Mouse (Mus musculus) thymus, adult 18-20 months (tissue): ENCODE results near the gene Als2cl.

Experiments
- DNase-seq, 2 experiments: peaks; one replicate each; pipeline ENCODE4 v3.0.0; 2022; ENCODE audit warnings: mixed read lengths in 2 of 2

The Als2cl gene

DNA sequence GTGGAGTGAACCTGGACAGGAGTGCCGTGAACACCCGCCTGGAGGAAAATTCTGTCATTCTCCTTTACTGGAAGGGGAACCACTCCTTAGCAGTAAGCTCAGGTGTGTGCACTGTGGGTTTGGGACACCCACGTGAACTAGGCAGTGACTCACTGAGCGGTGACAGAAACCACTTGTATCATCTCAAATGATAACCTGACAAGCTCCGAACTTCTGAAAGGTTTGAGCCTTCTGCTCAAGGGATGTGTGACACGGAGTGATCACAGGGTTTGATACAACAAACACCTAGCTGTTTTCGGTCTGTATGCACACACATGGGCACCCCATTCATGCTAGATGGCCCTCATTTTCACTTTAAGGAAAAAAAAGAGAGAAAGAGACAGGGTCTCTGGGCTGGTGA lies 37.1 kb downstream of the Als2cl start, which contains the start of gene Fam240a:
Fam240a (minus strand) TSS at position 76 of the 400 bp plus-strand sequence.
- DNase-seq = no peak

DNA sequence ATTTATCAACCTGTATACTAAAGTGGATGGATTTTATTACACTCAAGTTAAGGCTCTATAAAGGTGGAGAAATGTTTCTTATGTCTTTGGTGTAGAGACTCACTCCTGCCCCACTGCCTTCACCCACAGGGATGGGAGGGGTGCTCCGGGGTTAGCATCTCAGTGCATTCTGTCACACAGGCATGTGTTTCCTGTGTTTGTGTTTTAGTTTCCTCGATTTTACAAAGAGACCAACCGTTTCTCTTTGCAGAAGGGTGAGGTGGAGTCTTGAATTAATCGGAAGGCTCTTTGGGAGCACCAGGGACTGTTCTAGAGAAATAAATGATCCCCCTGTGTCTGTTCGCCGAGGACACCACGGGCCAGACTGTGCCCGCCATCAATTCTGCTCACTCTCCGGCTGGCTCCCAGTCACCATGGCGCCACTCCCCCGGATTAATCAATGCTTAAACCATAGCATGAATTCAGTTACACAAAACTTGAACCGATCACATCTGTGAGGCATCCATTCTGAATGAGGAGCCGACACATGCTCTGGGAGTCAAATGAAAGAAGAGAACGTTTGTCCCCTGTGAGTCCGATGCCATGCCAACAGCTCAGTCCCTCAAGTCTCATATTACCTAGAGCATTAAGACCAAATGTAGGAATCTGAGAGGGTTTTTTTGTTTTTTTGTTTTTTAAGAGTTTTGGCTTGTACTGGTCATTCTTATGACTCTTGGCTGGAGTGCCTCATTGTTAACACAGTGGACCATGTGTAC lies 41.2 kb downstream of the Als2cl start:
- DNase-seq = peak; percentile 43 to 75

DNA sequence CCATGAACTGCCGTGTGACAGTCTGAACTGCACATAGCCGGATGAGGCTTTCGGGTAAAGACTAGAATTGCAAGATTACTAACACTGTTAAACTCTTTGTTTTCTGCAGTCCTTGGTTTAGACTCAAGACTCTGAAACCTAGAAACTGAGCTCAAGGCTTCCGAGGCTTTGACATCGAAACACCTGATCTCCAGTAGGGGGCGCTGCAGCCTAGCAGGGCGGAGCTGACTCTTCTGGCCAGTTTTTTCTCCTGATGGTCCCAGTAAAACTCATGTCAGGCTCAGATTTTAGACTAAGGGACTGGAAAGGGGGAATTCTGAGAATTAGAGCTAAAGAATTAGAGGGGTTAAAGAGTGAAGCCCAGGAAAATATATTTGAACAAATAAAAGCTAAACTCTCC lies 43.1 kb downstream of the Als2cl start:
- peak; percentile 58 to 73 for DNase-seq

DNA sequence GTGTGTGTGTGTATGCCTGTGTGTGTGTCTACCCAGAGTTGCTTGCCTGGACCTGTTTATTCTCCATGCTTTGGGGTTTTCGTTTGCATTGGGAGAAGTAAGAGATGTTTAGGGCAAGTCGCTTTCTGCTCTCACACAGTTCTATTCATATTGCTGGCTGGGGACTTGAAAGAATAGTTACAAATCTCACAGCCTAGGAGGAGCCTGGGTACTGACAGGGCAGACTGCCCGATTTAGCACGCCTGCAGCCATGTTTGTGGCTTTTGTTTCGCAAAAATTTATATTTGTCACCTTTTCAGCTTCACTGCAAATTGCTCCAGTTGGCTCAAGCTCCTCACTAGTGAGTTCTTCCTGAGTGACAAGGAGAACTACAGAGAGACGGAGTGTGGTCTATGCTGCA lies 51.9 kb downstream of the Als2cl start:
- DNase-seq = no peak

DNA sequence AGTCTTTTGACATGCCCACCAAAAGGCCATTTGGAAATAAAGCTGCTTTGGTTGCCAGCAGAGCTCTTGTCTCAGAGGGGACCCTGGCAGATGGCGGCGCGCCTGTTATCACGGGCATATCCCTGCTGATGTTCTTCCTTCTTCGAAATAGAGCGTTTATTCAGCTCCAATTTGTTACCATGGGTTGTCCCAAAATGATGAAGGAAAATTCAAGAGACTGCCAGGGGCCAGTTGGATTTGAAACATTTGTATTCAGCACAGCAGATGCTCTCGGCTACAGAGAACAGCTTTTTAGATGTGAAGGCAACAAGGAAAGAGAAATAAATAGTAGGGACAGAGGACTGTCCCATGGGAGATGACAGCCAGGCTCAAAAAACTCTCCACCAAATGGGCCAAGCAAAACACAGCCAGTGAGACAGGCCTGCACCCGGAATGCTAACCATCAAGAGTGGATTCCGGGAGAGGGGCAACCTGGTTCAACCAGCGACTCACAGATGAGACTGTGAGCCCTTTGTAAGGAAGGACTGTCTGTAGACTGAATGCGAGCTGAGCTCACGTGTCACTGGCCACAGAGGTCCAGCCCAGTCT lies 54.3 kb downstream of the Als2cl start:
- no peak for DNase-seq

DNA sequence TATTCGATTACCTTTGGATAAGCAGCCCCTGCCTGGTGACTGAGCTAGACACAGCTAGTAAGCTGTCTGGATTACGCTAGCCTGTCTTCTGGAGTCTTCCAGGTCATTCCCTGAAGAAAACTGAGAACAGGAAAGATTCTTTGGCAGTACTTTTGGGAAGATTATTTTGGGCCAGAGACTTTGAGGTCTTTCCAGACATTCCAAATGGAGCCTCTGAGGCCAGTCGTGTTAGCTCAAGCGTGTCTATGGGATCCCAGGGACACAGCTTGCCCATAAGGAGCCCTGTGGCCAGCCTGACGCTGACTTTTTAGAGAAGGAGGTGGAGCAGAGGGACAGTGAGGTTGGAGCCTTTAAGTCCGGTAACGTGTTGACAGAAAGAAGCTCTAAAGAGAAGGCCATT lies 56.3 kb downstream of the Als2cl start:
- DNase-seq = no peak

DNA sequence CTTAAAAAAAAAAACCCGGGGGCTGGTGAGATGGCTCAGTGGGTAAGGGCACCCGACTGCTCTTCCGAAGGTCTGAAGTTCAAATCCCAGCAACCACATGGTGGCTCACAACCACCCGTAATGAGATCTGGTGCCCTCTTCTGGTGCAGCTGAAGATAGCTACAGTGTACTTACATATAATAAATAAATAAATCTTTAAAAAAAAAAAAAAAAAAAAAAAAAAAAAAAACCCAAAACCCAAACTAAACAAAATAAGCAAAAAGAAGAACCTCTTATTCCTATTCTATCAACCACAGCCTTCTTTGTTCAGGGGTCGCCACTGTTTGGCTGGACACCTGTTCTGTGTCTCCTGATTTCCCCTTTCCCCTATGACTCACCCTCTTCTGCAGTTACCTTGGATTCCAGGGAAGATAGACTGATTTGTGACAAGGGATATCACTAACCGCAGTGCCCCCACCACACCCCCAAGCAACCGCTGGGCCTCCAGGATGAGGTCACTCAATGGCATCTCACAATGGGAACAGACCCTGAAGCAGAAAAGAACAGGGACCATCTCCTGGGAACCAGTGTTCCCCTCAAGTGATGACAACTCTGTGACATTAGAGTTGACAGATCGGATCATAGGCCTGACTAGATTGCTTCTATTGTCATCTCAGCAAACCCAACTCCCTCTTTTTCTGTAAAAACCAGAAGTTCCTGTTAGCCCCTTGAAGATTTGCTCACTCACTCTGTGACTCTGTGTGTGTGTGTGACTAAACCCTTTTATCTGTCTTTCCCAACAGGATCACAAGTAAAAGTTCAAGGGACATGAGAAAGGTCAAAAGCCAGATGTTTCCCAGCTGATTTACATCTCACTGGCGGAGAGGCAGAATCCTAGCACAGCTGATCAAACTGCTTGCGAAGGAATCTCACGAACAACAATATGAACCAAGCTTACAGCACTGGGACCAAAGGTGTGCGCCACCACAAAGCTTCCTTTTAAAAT lies 58.1 kb downstream of the Als2cl start:
- DNase-seq = no peak

DNA sequence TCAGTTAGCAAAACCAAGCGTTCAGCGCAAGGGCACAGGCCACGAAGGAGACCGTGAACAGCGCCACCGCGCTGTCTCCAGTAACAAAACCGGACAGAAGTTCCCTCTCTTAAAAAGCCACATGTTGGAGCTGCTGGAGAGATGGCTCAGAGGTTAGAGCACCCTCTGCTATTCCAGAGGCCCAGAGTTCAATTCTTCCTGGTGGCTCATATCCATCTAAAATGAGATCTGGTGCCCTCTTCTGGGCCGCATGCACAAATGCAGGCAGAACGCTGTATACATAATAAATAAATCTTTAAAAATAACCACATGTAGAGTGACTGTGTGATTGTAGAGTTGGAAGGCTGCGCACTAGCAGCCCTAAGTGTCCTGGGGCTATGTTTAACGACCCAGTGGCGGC lies 64.6 kb downstream of the Als2cl start:
- DNase-seq = no peak

DNA sequence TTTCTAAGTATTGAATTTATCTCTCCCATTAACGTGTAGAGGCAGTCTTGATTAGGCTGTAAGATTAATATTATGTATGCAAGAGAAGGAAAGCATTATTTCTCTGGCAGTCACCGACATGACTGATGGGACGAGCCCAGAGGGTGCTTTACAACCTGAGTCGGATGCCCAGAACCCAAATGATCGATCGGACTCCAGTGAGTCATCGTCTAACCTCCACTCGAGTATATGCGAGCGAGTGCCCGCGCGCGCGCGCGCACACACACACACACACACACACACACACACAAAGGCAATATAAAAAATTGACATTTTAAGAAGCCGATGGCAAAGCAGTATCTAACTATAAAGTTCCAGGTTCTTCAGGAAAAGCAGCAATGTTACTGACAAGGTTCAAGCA lies 65.7 kb downstream of the Als2cl start:
- DNase-seq = no peak

DNA sequence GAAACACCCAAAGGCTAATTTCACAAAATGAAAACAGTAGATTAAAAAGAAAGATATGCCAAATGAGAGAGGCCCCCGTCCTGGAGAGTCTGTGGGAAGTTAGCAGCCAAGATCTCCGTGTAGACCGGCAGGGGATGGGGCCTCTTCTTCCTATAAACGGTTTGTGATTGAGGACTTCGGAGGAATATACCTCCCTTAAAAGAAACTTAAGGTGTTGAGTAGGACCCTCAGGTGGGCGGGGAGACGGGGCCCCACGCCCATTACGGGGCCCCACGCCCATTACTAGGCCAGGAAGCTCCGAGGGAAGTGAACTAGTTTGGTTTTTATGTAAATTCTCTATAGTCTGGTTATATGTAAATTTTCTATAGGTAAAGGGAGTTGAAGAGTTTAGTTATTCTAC lies 66.3 kb downstream of the Als2cl start, which contains the start of gene Tdgf1:
Tdgf1 (minus strand) TSS at position 233 of the 400 bp plus-strand sequence.
- no peak for DNase-seq

DNA sequence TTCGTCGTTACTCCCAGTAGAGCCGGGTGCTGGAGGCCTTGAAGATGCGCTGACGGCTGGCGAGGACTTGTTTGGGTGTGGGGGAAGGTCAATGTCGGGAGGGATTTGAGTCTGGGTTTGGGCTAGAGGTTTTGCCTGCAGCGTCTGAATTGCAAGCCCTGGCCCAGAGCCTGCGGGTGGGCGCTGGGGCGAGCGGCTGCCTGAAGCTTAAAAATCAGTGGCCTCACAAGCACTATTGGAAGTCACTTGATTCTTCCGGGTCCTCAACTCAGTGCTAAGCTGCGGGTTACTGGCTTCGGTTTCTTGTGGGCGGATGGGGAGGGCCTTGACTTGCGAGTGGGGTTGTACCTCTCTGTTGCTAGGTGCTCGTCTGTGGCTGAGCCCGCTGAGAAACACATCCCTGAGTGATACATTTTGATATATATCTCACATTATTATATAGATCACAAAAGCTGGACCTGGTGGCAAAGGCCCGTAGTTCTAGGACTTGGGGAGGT lies 66.9 kb downstream of the Als2cl start:
- peak; percentile 22 to 52 for DNase-seq

DNA sequence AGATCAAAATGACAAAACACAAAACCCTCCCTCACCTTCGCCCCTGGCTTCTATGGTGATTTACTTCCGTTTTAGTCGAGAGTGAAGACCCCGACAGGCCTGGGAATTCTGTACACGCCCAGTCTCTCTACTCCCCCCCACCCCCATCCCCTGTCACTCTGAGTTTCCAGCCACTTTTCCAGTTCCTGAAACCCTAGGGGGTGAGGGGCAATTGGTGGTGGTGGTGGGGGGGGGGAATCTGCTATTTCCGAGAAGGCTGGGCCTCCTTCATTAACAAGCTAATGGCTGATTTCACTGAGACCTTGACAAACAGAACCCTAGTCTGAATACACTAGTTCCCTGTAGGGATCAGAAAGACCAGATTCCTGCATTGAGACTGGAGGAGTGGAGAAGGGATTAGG lies 67.6 kb downstream of the Als2cl start:
- DNase-seq = no peak

DNA sequence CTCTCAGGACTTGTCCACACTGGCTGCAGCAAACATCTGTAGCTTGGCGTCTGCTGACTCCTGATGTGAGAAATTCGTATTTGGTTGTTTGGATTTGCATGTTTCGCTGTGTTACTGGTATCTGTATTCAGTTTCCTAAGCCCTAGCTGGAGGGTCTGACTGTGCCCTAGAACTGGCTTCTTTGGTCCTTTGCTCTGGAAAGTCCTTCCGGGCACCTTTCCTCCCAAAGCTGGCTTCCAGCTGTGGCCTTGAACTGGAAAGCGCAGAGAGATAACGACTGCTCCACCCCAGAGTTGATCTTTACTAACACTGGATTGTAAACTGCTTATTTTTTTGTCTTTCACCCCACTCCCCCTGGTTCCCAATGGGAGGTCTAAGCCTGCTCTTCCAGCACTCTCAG lies 68.2 kb downstream of the Als2cl start:
- no peak for DNase-seq

DNA sequence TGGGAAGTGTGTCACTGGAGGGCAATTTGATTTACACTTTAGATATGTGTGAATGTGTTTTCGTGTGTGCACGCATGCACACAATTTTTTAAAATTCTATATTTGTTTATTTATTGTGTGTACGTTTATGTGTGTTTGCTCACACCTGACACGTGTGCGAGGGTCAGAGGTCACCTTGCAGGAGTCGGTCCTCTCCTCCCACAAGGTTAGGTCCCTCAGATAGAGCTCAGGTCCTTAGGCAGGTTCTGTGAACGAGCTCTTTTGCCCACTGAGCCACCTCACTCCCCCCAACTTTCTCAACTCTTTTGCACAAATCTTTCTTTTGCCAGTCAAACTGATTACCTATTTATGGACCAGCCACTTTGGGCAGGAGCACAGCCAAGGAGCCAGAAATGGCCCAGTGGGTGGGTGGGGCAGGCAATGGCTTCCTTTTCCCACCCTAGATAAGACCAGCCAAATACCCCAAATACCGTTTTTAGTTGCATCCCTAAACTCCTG lies 69.2 kb downstream of the Als2cl start:
- no peak for DNase-seq

DNA sequence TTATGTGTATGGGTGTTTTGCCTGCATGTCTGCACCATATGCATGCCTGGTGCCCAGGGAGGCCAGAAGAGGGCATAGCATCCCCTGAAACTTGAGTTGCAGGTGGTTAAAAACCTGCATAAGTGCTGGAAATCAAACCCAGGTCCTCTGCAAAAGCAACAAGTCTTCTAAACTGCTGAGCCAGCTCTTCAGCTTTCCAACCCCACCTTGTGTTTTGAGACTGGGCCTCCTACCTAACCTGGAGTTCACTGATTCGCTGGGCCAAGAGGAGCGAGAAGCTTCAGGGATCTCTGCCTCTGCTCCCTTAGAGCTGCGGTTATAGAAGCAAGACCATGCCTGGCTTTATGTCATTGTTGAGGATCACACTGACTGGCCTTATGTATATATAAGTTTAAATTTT lies 70.4 kb downstream of the Als2cl start:
- DNase-seq = no peak
